Mouse (Mus musculus) neural tube, embryonic 11.5 days (tissue): ENCODE data around the gene Gpsm3. TPM values are rescaled to one million over a fixed set of nuclear protein-coding genes. Genes with fewer than 3 reads are reported as not detected.

Experiments
- ATAC-seq: fragments of 200-750 bp; cut with Nextera tagmentation; 2 replicates; pipeline ENCODE4 v1.8.0; 2017; ENCODE audit warnings: moderate number of reproducible peaks, mild to moderate bottlenecking, moderate TSS enrichment, moderate library complexity; ENCODE audit not compliant: insufficient read depth, low FRiP score, low TSS enrichment
- DNase-seq: peaks from one replicate; pipeline ENCODE4 v3.0.0-alpha.2; 2015; ENCODE audit warnings: low spot score
- H3K27ac ChIP-seq: fragments of 300-500 bp; sonication (generic); 2 replicates; pipeline ENCODE4 v1.5.1; 2014; ENCODE audit warnings: low read depth, mild to moderate bottlenecking, low read length
- H3K27me3 ChIP-seq: fragments of 300-500 bp; sonication (generic); 2 replicates; pipeline ENCODE4 v1.6.1; 2014; ENCODE audit warnings: mild to moderate bottlenecking, low read length, mixed read lengths; ENCODE audit not compliant: control insufficient read depth, insufficient read depth
- H3K36me3 ChIP-seq: fragments of 300-500 bp; sonication (generic); 2 replicates; pipeline ENCODE4 v1.6.1; 2014; ENCODE audit warnings: mild to moderate bottlenecking, low read length, moderate library complexity, mixed read lengths; ENCODE audit not compliant: control insufficient read depth, insufficient read depth
- H3K4me1 ChIP-seq: fragments of 300-500 bp; sonication (generic); 2 replicates; pipeline ENCODE4 v1.6.1; 2014; ENCODE audit warnings: low read length, mixed read lengths; ENCODE audit not compliant: control insufficient read depth, insufficient read depth
- H3K4me2 ChIP-seq: fragments of 300-500 bp; sonication (generic); 2 replicates; pipeline ENCODE4 v1.6.1; 2014; ENCODE audit warnings: low read depth, mild to moderate bottlenecking, moderate library complexity
- H3K4me3 ChIP-seq: fragments of 300-500 bp; sonication (generic); 2 replicates; pipeline ENCODE4 v1.5.1; 2014; ENCODE audit warnings: low read depth, low read length
- H3K9ac ChIP-seq: fragments of 300-500 bp; sonication (generic); 2 replicates; pipeline ENCODE4 v1.6.1; 2014; ENCODE audit warnings: mild to moderate bottlenecking, low read length
- H3K9me3 ChIP-seq: fragments of 300-500 bp; sonication (generic); 2 replicates; pipeline ENCODE4 v1.6.1; 2016; ENCODE audit warnings: low read length; ENCODE audit not compliant: control insufficient read depth
- WGBS: fragments of 180-500 bp; shearing (Covaris S2); extraction: QIAGEN DNeasy Blood & Tissue Kit; methylation state at CpG from one replicate; pipeline ENCODE4 v1.1.7; 2014; 5-methylcytosine and 5-hydroxymethylcytosine counted together
- polyA plus RNA-seq: library from polyadenylated mRNA; unstranded; fragments of >200 nt; fragmentation: Nextera tagmentation; extraction: Ambion mirVana; gene quantifications from 2 replicates; pipeline ENCODE4 v1.2.1, GENCODE M21; 2014

Gpsm3 gene
- polyA plus RNA-seq, 1 experiment from 2014 or later: 4.0 TPM

GRCm38 (mm10) chr17:34568421-34568820 lies 21.2 kb upstream of the Gpsm3 start:
- H3K4me3 ChIP-seq: no peak overlapping the region
- H3K4me2 ChIP-seq: no peak overlapping the region
- 84% methylated on average over 13 of the region's 13 CpGs for WGBS
- no peaks in the 10 kb centered on the region for H3K4me1 ChIP-seq
- H3K27ac ChIP-seq: no peak overlapping the region
- H3K27me3 ChIP-seq: no peaks in the 10 kb centered on the region
- no peak overlapping the region for H3K9ac ChIP-seq
- DNase-seq: no peak
- no peaks in the 10 kb centered on the region for H3K9me3 ChIP-seq
- H3K36me3 ChIP-seq: no peaks in the 10 kb centered on the region
- ATAC-seq: no peak

GRCm38 (mm10) chr17:34569919-34570318 lies 19.7 kb upstream of the Gpsm3 start:
- H3K4me2 ChIP-seq: no peak overlapping the region
- no peaks in the 10 kb centered on the region for H3K4me1 ChIP-seq
- DNase-seq (no peak), ATAC-seq (no peak)
- 72% methylated on average over 4 of the region's 4 CpGs for WGBS
- H3K27ac ChIP-seq: no peak overlapping the region
- H3K27me3 ChIP-seq: no peaks in the 10 kb centered on the region
- no peak overlapping the region for H3K9ac ChIP-seq
- no peaks in the 10 kb centered on the region for H3K36me3 ChIP-seq
- no peaks in the 10 kb centered on the region for H3K9me3 ChIP-seq
- no peak overlapping the region for H3K4me3 ChIP-seq

DNA sequence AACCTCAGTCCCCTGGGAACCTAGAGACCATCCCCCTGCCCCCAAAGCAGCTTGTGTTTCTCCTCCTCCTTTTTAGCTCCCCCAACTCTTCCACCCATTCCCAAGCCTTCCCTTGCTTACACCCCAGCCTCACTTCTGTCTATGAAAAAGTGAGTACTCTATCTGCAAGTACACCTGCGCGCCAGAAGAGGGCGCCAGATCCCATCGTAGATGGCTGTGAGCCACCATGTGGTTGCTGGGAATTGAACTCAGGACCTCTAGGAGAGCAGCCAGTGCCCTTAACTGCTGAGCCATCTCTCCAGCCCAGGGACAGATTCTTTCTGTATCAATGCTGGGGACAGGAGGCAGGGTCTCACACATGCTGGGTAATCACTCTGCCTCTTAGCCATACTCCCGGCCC lies 17.7 kb upstream of the Gpsm3 start:
- Histone ChIP-seq H3K9ac (no peak overlapping the region), H3K9me3 (no peaks in the 10 kb centered on the region), H3K27ac (no peak overlapping the region), H3K4me2 (no peak overlapping the region), H3K36me3 (no peaks in the 10 kb centered on the region), H3K4me3 (no peak overlapping the region), H3K27me3 (no peaks in the 10 kb centered on the region), H3K4me1 (no peaks in the 10 kb centered on the region)
- DNase-seq (no peak), ATAC-seq (no peak)
- WGBS: 12% methylated on average over 5 of the region's 5 CpGs

GRCm38 (mm10) chr17:34572361-34572760 lies 17.2 kb upstream of the Gpsm3 start:
- Histone ChIP-seq H3K9ac (peak overlapping the region; percentile 18; the same call in 1 of the 2 replicates), H3K9me3 (no peaks in the 10 kb centered on the region), H3K4me3 (no peak overlapping the region), H3K27me3 (no peaks in the 10 kb centered on the region), H3K4me1 (no peaks in the 10 kb centered on the region), H3K36me3 (no peaks in the 10 kb centered on the region), H3K27ac (no peak overlapping the region), H3K4me2 (no peak overlapping the region)
- DNase-seq: no peak
- no peak for ATAC-seq
- 12% methylated on average over 15 of the region's 15 CpGs for WGBS

DNA sequence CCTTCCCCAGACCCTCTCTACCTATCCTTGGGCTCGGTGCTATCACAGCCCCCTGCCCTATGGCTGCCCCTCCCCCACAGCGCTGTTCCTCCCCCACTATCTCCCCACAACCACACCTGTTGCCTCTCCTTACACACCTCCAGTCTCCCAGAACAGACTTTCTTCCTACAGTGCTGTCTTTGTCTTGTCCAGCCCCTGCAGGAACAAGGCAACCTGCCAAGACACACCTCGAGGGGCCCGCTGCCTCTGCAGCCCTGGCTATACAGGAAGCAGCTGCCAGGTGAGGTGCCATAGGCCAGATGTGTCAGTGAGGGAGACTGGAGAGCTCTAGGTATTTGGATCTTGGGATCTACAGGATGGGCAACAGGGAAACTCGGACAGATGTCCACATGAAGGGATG lies 13.0 kb upstream of the Gpsm3 start:
- H3K4me3 ChIP-seq: no peak overlapping the region
- DNase-seq: no peak
- WGBS: 77% methylated on average over 5 of the region's 5 CpGs

DNA sequence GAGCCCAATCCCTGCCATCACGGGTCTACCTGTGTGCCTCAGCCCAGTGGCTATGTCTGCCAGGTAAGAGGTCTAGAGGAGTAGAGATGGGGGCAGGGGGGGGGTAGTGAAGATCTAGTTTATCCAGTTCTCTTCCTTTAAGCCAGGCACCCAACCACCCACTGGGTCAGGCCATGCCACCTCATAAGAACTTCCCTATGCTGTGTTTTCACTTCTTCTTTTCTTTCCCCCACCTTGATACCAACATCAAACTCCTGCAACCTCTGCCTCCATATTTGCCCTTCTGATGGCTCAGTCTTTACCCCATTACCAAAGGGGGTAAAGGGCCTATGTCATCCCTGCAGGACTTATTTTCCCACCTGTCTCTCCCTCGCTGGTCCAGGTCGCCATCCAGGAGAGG lies 11.5 kb upstream of the Gpsm3 start:
- Histone ChIP-seq H3K27me3 (no peaks in the 10 kb centered on the region), H3K4me2 (no peak overlapping the region), H3K4me1 (no peaks in the 10 kb centered on the region), H3K9me3 (no peaks in the 10 kb centered on the region), H3K27ac (no peak overlapping the region), H3K36me3 (no peaks in the 10 kb centered on the region), H3K4me3 (no peak overlapping the region), H3K9ac (no peak overlapping the region)
- no peak for DNase-seq
- no peak for ATAC-seq
- WGBS: 95% methylated on average over 3 of the region's 3 CpGs

More for the DNA sequence above, 13.0 kb upstream of the Gpsm3 start:
- Histone ChIP-seq H3K4me1 (no peaks in the 10 kb centered on the region), H3K9ac (no peak overlapping the region), H3K27me3 (no peaks in the 10 kb centered on the region), H3K36me3 (no peaks in the 10 kb centered on the region), H3K27ac (no peak overlapping the region), H3K4me2 (no peak overlapping the region), H3K9me3 (no peaks in the 10 kb centered on the region)
- ATAC-seq: no peak

DNA sequence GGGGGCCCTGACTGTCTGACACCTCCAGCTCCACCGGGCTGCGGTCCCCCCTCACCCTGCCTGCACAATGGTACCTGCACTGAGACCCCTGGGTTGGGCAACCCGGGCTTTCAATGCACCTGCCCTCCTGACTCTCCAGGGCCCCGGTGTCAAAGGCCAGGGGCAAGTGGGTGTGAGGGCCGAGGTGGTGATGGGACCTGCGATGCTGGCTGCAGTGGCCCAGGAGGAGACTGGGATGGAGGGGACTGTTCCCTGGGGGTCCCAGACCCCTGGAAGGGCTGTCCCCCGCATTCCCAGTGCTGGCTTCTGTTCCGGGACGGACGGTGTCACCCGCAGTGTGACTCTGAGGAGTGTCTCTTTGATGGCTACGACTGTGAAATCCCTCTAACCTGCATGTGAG lies 7.1 kb upstream of the Gpsm3 start:
- Histone ChIP-seq H3K27ac (no peak overlapping the region), H3K9me3 (no peaks in the 10 kb centered on the region), H3K27me3 (no peaks in the 10 kb centered on the region), H3K9ac (no peak overlapping the region), H3K4me2 (no peak overlapping the region), H3K4me3 (no peak overlapping the region), H3K4me1 (0 out of 2 replicates have a peak, but pooled peaks cover 3% of the 10 kb centered on the region), H3K36me3 (no peaks in the 10 kb centered on the region)
- no peak for DNase-seq
- 86% methylated on average over 12 of the region's 12 CpGs for WGBS
- ATAC-seq: no peak

DNA sequence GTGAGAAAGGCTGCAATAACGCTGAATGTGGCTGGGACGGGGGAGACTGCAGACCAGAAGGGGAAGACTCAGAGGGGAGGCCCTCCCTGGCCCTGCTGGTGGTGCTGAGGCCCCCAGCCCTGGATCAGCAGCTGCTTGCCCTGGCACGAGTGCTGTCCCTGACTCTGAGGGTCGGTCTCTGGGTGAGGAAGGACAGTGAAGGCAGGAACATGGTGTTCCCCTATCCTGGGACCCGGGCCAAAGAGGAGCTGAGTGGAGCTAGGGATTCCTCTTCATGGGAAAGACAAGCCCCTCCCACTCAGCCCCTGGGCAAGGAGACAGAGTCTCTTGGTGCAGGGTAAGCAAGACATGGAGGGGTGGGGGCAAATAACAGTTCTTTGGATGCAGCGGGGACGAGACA lies 6.2 kb upstream of the Gpsm3 start:
- Histone ChIP-seq H3K4me2 (no peak overlapping the region), H3K9me3 (no peaks in the 10 kb centered on the region), H3K27ac (no peak overlapping the region), H3K9ac (no peak overlapping the region), H3K27me3 (no peaks in the 10 kb centered on the region), H3K4me3 (no peak overlapping the region), H3K36me3 (no peaks in the 10 kb centered on the region), H3K4me1 (peaks cover 8% of the 10 kb centered on the region)
- ATAC-seq (no peak), DNase-seq (no peak)
- 71% methylated on average over 7 of the region's 7 CpGs for WGBS

- no peak overlapping the region for H3K4me2 ChIP-seq
- no peak for ATAC-seq
- peaks cover 12% of the 10 kb centered on the region for H3K4me1 ChIP-seq
- no peak for DNase-seq
- H3K36me3 ChIP-seq: no peaks in the 10 kb centered on the region
- no peak overlapping the region for H3K4me3 ChIP-seq
- 88% methylated on average over 8 of the region's 8 CpGs for WGBS
- H3K27me3 ChIP-seq: no peaks in the 10 kb centered on the region
- H3K27ac ChIP-seq: no peak overlapping the region
- H3K9ac ChIP-seq: no peak overlapping the region
- no peaks in the 10 kb centered on the region for H3K9me3 ChIP-seq
Observed at GRCm38 (mm10) chr17:34583819-34584218, 5.8 kb upstream of the Gpsm3 start.
